8 mouse cellular contexts compared by ENCODE assay signal in the genomic region with DNA sequence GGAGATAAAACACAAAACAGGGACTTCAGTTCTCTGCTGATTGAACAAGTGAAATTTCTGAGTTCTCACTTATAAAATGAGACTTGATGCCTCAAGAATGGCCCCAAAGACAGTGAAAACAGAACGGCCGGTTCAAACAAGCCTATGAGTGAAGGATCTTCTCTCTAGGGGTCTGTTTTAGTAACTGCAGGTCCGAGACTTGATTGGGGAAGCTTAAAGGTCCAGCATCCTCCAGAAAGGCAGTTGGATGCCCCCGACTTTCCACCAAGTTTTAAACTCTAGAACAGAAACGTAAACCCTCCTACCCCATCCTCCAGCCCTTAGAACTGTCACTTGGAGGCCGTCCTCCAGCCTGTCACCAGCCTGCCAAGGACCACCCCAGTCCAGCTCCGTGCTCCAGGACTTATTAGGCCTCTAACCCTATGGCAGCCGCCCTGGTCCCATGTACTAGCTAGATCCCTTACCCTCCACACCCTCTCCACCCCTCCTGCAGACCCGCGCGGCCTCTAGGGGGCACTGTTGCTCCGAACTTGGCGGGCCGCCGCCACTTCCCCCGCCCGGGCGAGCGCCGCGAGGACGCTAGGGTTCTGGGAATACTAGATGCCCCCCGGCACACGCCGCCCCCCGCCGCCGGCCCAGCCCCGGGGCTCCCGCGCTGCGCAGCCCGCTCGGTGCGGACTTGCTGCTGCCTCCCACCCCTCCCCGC. TPM values are rescaled to one million over a fixed set of nuclear protein-coding genes. Genes with fewer than 3 reads are reported as not detected.
DNase-seq lines count a peak whose midpoint lies in the region; ATAC-seq and TF ChIP-seq lines count a peak whose summit lies in the region.

No protein-coding gene starts in this region.

- no peaks in the 10 kb centered on the region for H3K79me3 ChIP-seq in C2C12 (ENCODE audit: low read depth)

- no peak for TF ChIP-seq POLR2A in embryonic fibroblast, embryonic 13.5 days (IDR thresholded peaks at IDR 0.05; ENCODE audit: low read depth, low read length)
- TF ChIP-seq POLR2A in liver, adult 2 months (IDR thresholded peaks at IDR 0.05; ENCODE audit: extremely low read depth, insufficient read depth, low read length): no peak

- peak overlapping the region; percentile 73 for H3ac ChIP-seq in C2C12 (ENCODE audit: control insufficient read depth, insufficient read length, low read depth)

- H3K4me2 ChIP-seq in heart, embryonic 11.5 days: peak overlapping the region; percentile 99
- peak overlapping the region; percentile 100 for H3K4me2 ChIP-seq in kidney, embryonic 16.5 days (replicated peaks; ENCODE audit: low read depth, low read length)

- H3K79me2 ChIP-seq in C2C12 (ENCODE audit: control insufficient read depth, insufficient read depth): no peaks in the 10 kb centered on the region
- no peaks in the 10 kb centered on the region for H3K79me2 ChIP-seq in liver, adult 2 months (ENCODE audit: control insufficient read depth, insufficient read depth, low read length)

- peak; percentile 91 for DNase-seq in brain, adult 2 months (ENCODE audit: low read depth, low spot score)
- DNase-seq in liver, adult 2 months (ENCODE audit: extremely low read depth, low read depth, low spot score): peak; percentile 40
- peak; percentile 91 to 93 for DNase-seq in spleen, postnatal 36 days (ENCODE audit: low spot score in 2 of 2)

- peak overlapping the region; percentile 83 for H3K9ac ChIP-seq in heart, embryonic 11.5 days (ENCODE audit: low read depth, low read length)
- H3K9ac ChIP-seq in kidney, embryonic 16.5 days (replicated peaks; ENCODE audit: low read length): peak overlapping the region; percentile 90
- peak overlapping the region; percentile 86 for H3K9ac ChIP-seq in liver, adult 2 months (ENCODE audit: low read depth, low read length)

- peak overlapping the region; percentile 97 for H3K27ac ChIP-seq in embryonic fibroblast, embryonic 13.5 days (ENCODE audit: insufficient read depth, low read length)
- H3K27ac ChIP-seq in heart, embryonic 11.5 days (ENCODE audit: low read depth, low read length): peak overlapping the region; percentile 97
- H3K27ac ChIP-seq in kidney, embryonic 16.5 days (ENCODE audit: low read length): peak overlapping the region; percentile 98
- H3K27ac ChIP-seq in liver, adult 2 months (replicated peaks; ENCODE audit: insufficient read depth, low read depth, low read length): peak overlapping the region; percentile 80

- TF ChIP-seq CTCF in C2C12 (IDR thresholded peaks at IDR 0.05; ENCODE audit: control insufficient read depth, insufficient read depth, insufficient read length): peak; percentile 96
- peak; percentile 55; the same call in 1 of the 2 replicates for TF ChIP-seq CTCF in embryonic fibroblast, embryonic 13.5 days (IDR thresholded peaks at IDR 0.05; ENCODE audit: borderline replicate concordance, insufficient read depth, low read length)
- peak; percentile 87 for TF ChIP-seq CTCF in liver, adult 2 months (IDR thresholded peaks at IDR 0.05; ENCODE audit: low read depth, low read length)

- ATAC-seq in heart, embryonic 11.5 days (replicated peaks; ENCODE audit: insufficient number of reproducible peaks, low FRiP score, low TSS enrichment): peak; percentile 75
- peak; percentile 88 for ATAC-seq in kidney, embryonic 16.5 days (ENCODE audit: low FRiP score, low TSS enrichment)
- peak; percentile 83 for ATAC-seq in monocyte, adult 5-6 weeks (replicated peaks; ENCODE audit: insufficient number of reproducible peaks, low FRiP score, low TSS enrichment, poor library complexity, severe bottlenecking)

- peak overlapping the region; percentile 43 for H3K4me3 ChIP-seq in C2C12 (ENCODE audit: insufficient read depth, poor library complexity, severe bottlenecking)
- peak overlapping the region; percentile 50 for H3K4me3 ChIP-seq in embryonic fibroblast, embryonic 13.5 days (ENCODE audit: insufficient read depth, low read length)
- H3K4me3 ChIP-seq in heart, embryonic 11.5 days (ENCODE audit: low read depth, low read length): peak overlapping the region; percentile 63
- peak overlapping the region; percentile 65 for H3K4me3 ChIP-seq in kidney, embryonic 16.5 days (ENCODE audit: low read length)
- peak overlapping the region; percentile 68 for H3K4me3 ChIP-seq in liver, adult 2 months (ENCODE audit: insufficient read depth, low read depth, low read length)

- 1% methylated on average over 36 of the region's 36 CpGs for WGBS in heart, embryonic 11.5 days (ENCODE audit: insufficient replicate concordance)
- 2% methylated on average over 33 of the region's 36 CpGs for WGBS in kidney, embryonic 16.5 days
- 7% methylated on average over 36 of the region's 36 CpGs for WGBS in liver, adult 2 months

- peaks cover 12% of the 10 kb centered on the region for H3K4me1 ChIP-seq in embryonic fibroblast, embryonic 13.5 days (ENCODE audit: control insufficient read depth, insufficient read depth, low read length)
- H3K4me1 ChIP-seq in heart, embryonic 11.5 days (ENCODE audit: control insufficient read depth, insufficient read depth, low read length): peaks cover 38% of the 10 kb centered on the region
- peaks cover 41% of the 10 kb centered on the region for H3K4me1 ChIP-seq in kidney, embryonic 16.5 days (ENCODE audit: insufficient read depth, low read length)
- no peaks in the 10 kb centered on the region for H3K4me1 ChIP-seq in liver, adult 2 months (ENCODE audit: control insufficient read depth, insufficient read depth, low read length)

- H3K36me3 ChIP-seq in C2C12 (ENCODE audit: control insufficient read depth, insufficient read depth): no peaks in the 10 kb centered on the region
- no peaks in the 10 kb centered on the region for H3K36me3 ChIP-seq in heart, embryonic 11.5 days (ENCODE audit: control insufficient read depth, insufficient read depth, low read length)
- no peaks in the 10 kb centered on the region for H3K36me3 ChIP-seq in kidney, embryonic 16.5 days (ENCODE audit: insufficient read depth, low read length)
- H3K36me3 ChIP-seq in liver, adult 2 months (ENCODE audit: control insufficient read depth, insufficient read depth, low read length): no peaks in the 10 kb centered on the region

- H3K27me3 ChIP-seq in C2C12 (ENCODE audit: control insufficient read depth, insufficient read depth, insufficient read length): no peaks in the 10 kb centered on the region
- no peaks in the 10 kb centered on the region for H3K27me3 ChIP-seq in heart, embryonic 11.5 days (ENCODE audit: control insufficient read depth, insufficient read depth, low read length)
- H3K27me3 ChIP-seq in kidney, embryonic 16.5 days (ENCODE audit: insufficient read depth, low read length): no peaks in the 10 kb centered on the region
- no peaks in the 10 kb centered on the region for H3K27me3 ChIP-seq in liver, adult 2 months (ENCODE audit: control insufficient read depth, insufficient read depth, low read length)

- H3K9me3 ChIP-seq in heart, embryonic 11.5 days (replicated peaks; ENCODE audit: control insufficient read depth, low read length): no peaks in the 10 kb centered on the region
- no peaks in the 10 kb centered on the region for H3K9me3 ChIP-seq in kidney, embryonic 16.5 days (ENCODE audit: low read length)

TF ChIP-seq in C2C12, 6 proteins besides CTCF, POLR2A, EP300 and RAD21:
- TF ChIP-seq FOSL1 (IDR thresholded peaks at IDR 0.05; ENCODE audit: insufficient read depth, low read length, poor library complexity, severe bottlenecking) (no peak), MYOG (IDR thresholded peaks at IDR 0.05; ENCODE audit: control insufficient read depth, extremely low read depth, insufficient read length) (no peak), MYOD1 (IDR thresholded peaks at IDR 0.05; ENCODE audit: control insufficient read depth, insufficient read length, low read depth) (no peak), CEBPB (IDR thresholded peaks at IDR 0.05; ENCODE audit: low read depth) (no peak), MAX (IDR thresholded peaks at IDR 0.05) (no peak), USF1 (IDR thresholded peaks at IDR 0.05; ENCODE audit: low read depth) (no peak)

RNA-seq across cellular contexts. Expression of gene Acot11, which starts 33.9 kb away (rescaled TPM):
- polyA plus RNA-seq in C2C12 (2012; fragmentation: generic; extraction: Trizol): 0.54 TPM
- polyA plus RNA-seq in embryonic fibroblast, embryonic 13.5 days (2011; ENCODE audit: insufficient read length, low read depth, missing spikeins): 3.9 and 4.8 TPM in 2 replicates
- polyA plus RNA-seq in heart, embryonic 11.5 days (2014; fragmentation: Nextera tagmentation; extraction: Ambion mirVana): 3.0 and 4.3 TPM in 2 replicates
- polyA plus RNA-seq in kidney, embryonic 16.5 days (2015; fragmentation: Nextera tagmentation; extraction: Ambion mirVana): 2.8 and 2.9 TPM in 2 replicates
- total RNA-seq in liver, adult 2 months (2014; rRNA removed): 1.8 and 4.8 TPM in 2 replicates
- 6.3 and 14.3 TPM in 2 replicates for polyA plus RNA-seq in liver, adult 2 months (2012; rRNA removed)
- total RNA-seq in monocyte, adult 5-6 weeks (2017): 6.8 to 11.0 TPM (median 8.8 TPM) in 3 replicates

Comparison
In these comparisons a context has a peak if more than half of its experiments do, and no peak if none do; other contexts are left out.
1. Peak in every context shown above with its lines: DNase-seq, ATAC-seq, H3K4me3 ChIP-seq and H3K27ac ChIP-seq.
2. DNase-seq: peak in every context shown above with its lines; median percentile 92 in spleen, postnatal 36 days; 91 in brain, adult 2 months; 40 in liver, adult 2 months.